ENCODE assay signal across 12 mouse cellular contexts in the genomic region with DNA sequence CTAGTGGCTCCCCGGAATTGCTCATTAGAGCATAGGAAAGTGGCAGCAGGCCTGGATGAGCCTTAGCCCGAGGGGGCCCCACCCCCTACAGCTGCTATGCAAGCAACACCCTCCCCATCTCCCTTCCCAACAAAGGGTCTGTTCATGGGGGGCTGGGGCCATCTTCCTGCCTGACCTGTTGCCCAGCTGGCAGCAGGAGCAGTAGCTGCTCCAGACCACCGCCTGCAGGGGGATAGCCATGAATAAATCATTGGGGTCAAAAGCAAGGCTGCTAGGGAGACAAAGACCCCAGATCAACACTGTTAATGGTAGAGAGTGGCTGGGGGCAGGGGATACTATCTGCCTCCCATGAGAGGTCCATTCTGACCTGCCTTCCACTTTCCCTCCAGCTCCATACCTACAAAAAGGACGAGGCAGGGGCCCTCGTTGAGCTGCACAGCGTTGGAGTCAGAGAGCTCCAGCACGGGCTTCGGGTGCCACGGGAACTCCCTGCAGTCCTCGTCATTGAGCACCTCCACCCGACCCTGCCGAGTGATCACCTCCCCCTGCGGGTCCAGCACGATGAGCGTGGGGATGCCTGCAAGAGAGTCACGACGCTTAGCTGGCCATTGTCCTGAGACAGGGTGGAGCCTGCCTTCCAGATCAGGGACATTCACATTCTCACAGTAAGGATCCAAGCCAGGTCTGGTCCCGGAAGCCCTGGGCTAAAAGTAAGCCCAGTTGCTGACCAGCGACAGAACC. TPM values are rescaled to one million over a fixed set of nuclear protein-coding genes. Genes with fewer than 3 reads are reported as not detected.
DNase-seq lines count a peak whose midpoint lies in the region; ATAC-seq lines count a peak whose summit lies in the region.
"Had no signal": no experiment of that assay in that cellular context is flagged by ENCODE, and none has a peak within 500 bp of the region (broad histone marks: within the 10 kb centered on the region; RNA-seq: fewer than 3 reads in every experiment).

No protein-coding gene starts in this region.

- DNase-seq in cerebellum, postnatal 25 days: peak; percentile 61 to 62
- DNase-seq in cerebellum, adult 9-10 months: no peak
- peak; percentile 61 for DNase-seq in embryo, embryonic 10 days (ENCODE audit: low spot score)
- DNase-seq in hindbrain, embryonic 11.5 days (ENCODE audit: low spot score): peak; percentile 72
- no peak for DNase-seq in testis, postnatal 14 days (ENCODE audit: low spot score)
- no peak for DNase-seq in spleen, postnatal 14 days (ENCODE audit: low spot score in 2 of 2)
- no peak for DNase-seq in heart, adult 9 months (ENCODE audit: low spot score in 2 of 2)
- DNase-seq: heart, adult 11 months; kidney, adult 18-20 months; thymus, adult 2 months had no signal

- peaks cover 37% of the 10 kb centered on the region for H3K4me1 ChIP-seq in hindbrain, embryonic 11.5 days (replicated peaks; ENCODE audit: control insufficient read depth, insufficient read depth, low read length)
- peaks cover 24% of the 10 kb centered on the region for H3K4me1 ChIP-seq in midbrain, embryonic 16.5 days (ENCODE audit: control insufficient read depth, insufficient read depth, low read length)

- no peaks in the 10 kb centered on the region for H3K36me3 ChIP-seq in hindbrain, embryonic 11.5 days (ENCODE audit: control insufficient read depth, insufficient read depth, low read length)
- no peaks in the 10 kb centered on the region for H3K36me3 ChIP-seq in midbrain, embryonic 16.5 days (ENCODE audit: control insufficient read depth, insufficient read depth, low read length)

- WGBS in hindbrain, embryonic 11.5 days: 5% methylated on average over 19 of the region's 19 CpGs
- WGBS in midbrain, embryonic 16.5 days: 10% methylated on average over 19 of the region's 19 CpGs

- no peak overlapping the region for H3K4me3 ChIP-seq in hindbrain, embryonic 11.5 days (ENCODE audit: low read depth, low read length)
- H3K4me3 ChIP-seq in midbrain, embryonic 16.5 days (ENCODE audit: low read depth, low read length): no peak overlapping the region

- H3K4me2 ChIP-seq in hindbrain, embryonic 11.5 days (replicated peaks; ENCODE audit: low read depth, low read length): peak overlapping the region; percentile 31
- peak overlapping the region; percentile 2; the same call in 1 of the 2 replicates for H3K4me2 ChIP-seq in midbrain, embryonic 16.5 days (ENCODE audit: low read length)

- peak; percentile 81 for ATAC-seq in hindbrain, embryonic 11.5 days (ENCODE audit: low FRiP score)
- no peak for ATAC-seq in midbrain, embryonic 16.5 days

- H3K9me3 ChIP-seq in hindbrain, embryonic 11.5 days (ENCODE audit: control insufficient read depth, low read length): no peaks in the 10 kb centered on the region
- H3K9me3 ChIP-seq in midbrain, embryonic 16.5 days (replicated peaks; ENCODE audit: control insufficient read depth, low read length, poor library complexity, severe bottlenecking): no peaks in the 10 kb centered on the region

- no peaks in the 10 kb centered on the region for H3K27me3 ChIP-seq in hindbrain, embryonic 11.5 days (ENCODE audit: control insufficient read depth, insufficient read depth, low read length)
- H3K27me3 ChIP-seq in midbrain, embryonic 16.5 days (ENCODE audit: control insufficient read depth, insufficient read depth, low read depth, low read length): no peaks in the 10 kb centered on the region

- H3K27ac ChIP-seq in hindbrain, embryonic 11.5 days (ENCODE audit: low read depth, low read length): peak overlapping the region; percentile 74
- no peak overlapping the region for H3K27ac ChIP-seq in midbrain, embryonic 16.5 days (ENCODE audit: low read length)
- H3K27ac ChIP-seq: macrophage had no signal

- H3K9ac ChIP-seq in hindbrain, embryonic 11.5 days (ENCODE audit: low read depth, low read length): peak overlapping the region; percentile 49
- peak overlapping the region; percentile 1; the same call in 1 of the 2 replicates for H3K9ac ChIP-seq in midbrain, embryonic 16.5 days (ENCODE audit: low read depth, low read length)

RNA-seq across cellular contexts. Expression of a gene that starts 19.3 kb away (rescaled TPM):
- polyA plus RNA-seq in hindbrain, embryonic 11.5 days (2014; fragmentation: Nextera tagmentation; extraction: Ambion mirVana): 132 and 140 TPM in 2 replicates
- polyA plus RNA-seq in midbrain, embryonic 16.5 days (2015; fragmentation: Nextera tagmentation; extraction: Ambion mirVana): 121 and 123 TPM in 2 replicates

RNA-seq across cellular contexts. Expression of a gene that starts 19.3 kb away (rescaled TPM):
- 21.9 and 22.4 TPM in 2 replicates for polyA plus RNA-seq in hindbrain, embryonic 11.5 days (2014; fragmentation: Nextera tagmentation; extraction: Ambion mirVana)
- polyA plus RNA-seq in midbrain, embryonic 16.5 days (2015; fragmentation: Nextera tagmentation; extraction: Ambion mirVana): 25.4 and 26.5 TPM in 2 replicates

RNA-seq across cellular contexts. Expression of a gene that starts 45.3 kb away (rescaled TPM):
- 31.4 and 36.8 TPM in 2 replicates for polyA plus RNA-seq in hindbrain, embryonic 11.5 days (2014; fragmentation: Nextera tagmentation; extraction: Ambion mirVana)
- 13.8 and 15.4 TPM in 2 replicates for polyA plus RNA-seq in midbrain, embryonic 16.5 days (2015; fragmentation: Nextera tagmentation; extraction: Ambion mirVana)

RNA-seq across cellular contexts. Expression of a gene that starts 45.4 kb away (rescaled TPM):
- polyA plus RNA-seq in hindbrain, embryonic 11.5 days (2014; fragmentation: Nextera tagmentation; extraction: Ambion mirVana): 0.66 TPM in 1 of 2 replicates, not detected in the other
- polyA plus RNA-seq in midbrain, embryonic 16.5 days (2015; fragmentation: Nextera tagmentation; extraction: Ambion mirVana): 0.40 and 1.0 TPM in 2 replicates
- polyA plus RNA-seq: macrophage had no signal

Comparison
In these comparisons a context has a peak if more than half of its experiments do, and no peak if none do; other contexts are left out.
1. DNase-seq: peak in cerebellum, postnatal 25 days (2 of 2), embryo, embryonic 10 days (single experiment) and hindbrain, embryonic 11.5 days (single experiment); none in cerebellum, adult 9-10 months (single experiment), testis, postnatal 14 days (single experiment), spleen, postnatal 14 days (0 of 2) and heart, adult 9 months (0 of 2).